Comparison of ENCODE assay signal across 10 mouse cellular contexts in genomic region chr1:89308788-89309187, GRCm38 (mm10).
DNase-seq lines count a peak whose midpoint lies in the region; ATAC-seq and TF ChIP-seq lines count a peak whose summit lies in the region.
"Had no signal": no experiment of that assay in that cellular context is flagged by ENCODE, and none has a peak within 500 bp of the region (broad histone marks: within the 10 kb centered on the region; RNA-seq: fewer than 3 reads in every experiment).

No protein-coding gene starts in this region.

- TF ChIP-seq CTCF in kidney, adult 2 months (conservative IDR thresholded peaks at IDR 0.05; ENCODE audit: insufficient read depth, insufficient read length, low read depth, low read length) = no peak

- TF ChIP-seq POLR2A in kidney, adult 2 months (IDR thresholded peaks at IDR 0.05; ENCODE audit: low read depth, low read length) = no peak

- H3K4me3 ChIP-seq in kidney, adult 2 months (ENCODE audit: insufficient read depth, low read depth, low read length) = no peak overlapping the region
- H3K4me3 ChIP-seq in kidney, embryonic 16.5 days (ENCODE audit: low read length) = no peak overlapping the region
- H3K4me3 ChIP-seq in neural tube, embryonic 14.5 days (ENCODE audit: low read depth, low read length) = no peak overlapping the region
- H3K4me3 ChIP-seq: embryonic facial prominence, embryonic 15.5 days; liver, embryonic 13.5 days had no signal

- 48% methylated on average over 13 of the region's 13 CpGs for WGBS in kidney, adult 2 months
- WGBS in kidney, embryonic 16.5 days = 62% methylated on average over 13 of the region's 13 CpGs
- WGBS in neural tube, embryonic 14.5 days = 44% methylated on average over 13 of the region's 13 CpGs

- H3K9ac ChIP-seq in kidney, embryonic 16.5 days (replicated peaks; ENCODE audit: low read length) = no peak overlapping the region
- H3K9ac ChIP-seq in neural tube, embryonic 14.5 days (replicated peaks; ENCODE audit: low read depth, low read length) = no peak overlapping the region
- H3K9ac ChIP-seq: embryonic facial prominence, embryonic 15.5 days; liver, embryonic 13.5 days had no signal

- peaks cover 6% of the 10 kb centered on the region; the same call in 1 of the 2 replicates for H3K9me3 ChIP-seq in kidney, embryonic 16.5 days (ENCODE audit: low read length)
- no peaks in the 10 kb centered on the region for H3K9me3 ChIP-seq in neural tube, embryonic 14.5 days (ENCODE audit: control insufficient read depth, low read length)
- H3K9me3 ChIP-seq: embryonic facial prominence, embryonic 15.5 days; liver, embryonic 13.5 days had no signal

- no peaks in the 10 kb centered on the region for H3K36me3 ChIP-seq in kidney, adult 2 months (ENCODE audit: control insufficient read depth, insufficient read depth, low read length)
- H3K36me3 ChIP-seq in kidney, embryonic 16.5 days (ENCODE audit: insufficient read depth, low read length) = no peaks in the 10 kb centered on the region
- H3K36me3 ChIP-seq in neural tube, embryonic 14.5 days (ENCODE audit: control insufficient read depth, insufficient read depth, low read length) = no peaks in the 10 kb centered on the region
- H3K36me3 ChIP-seq: embryonic facial prominence, embryonic 15.5 days; liver, embryonic 13.5 days had no signal

- peak; percentile 69 for DNase-seq in kidney, adult 2 months
- peak; percentile 74 for DNase-seq in brain, adult 2 months (ENCODE audit: low read depth, low spot score)
- peak; percentile 19 for DNase-seq in gastrocnemius, postnatal 14 days
- DNase-seq in kidney, postnatal 25 days = peak; percentile 65 to 72
- no peak for DNase-seq in spleen, postnatal 14 days (ENCODE audit: low spot score in 2 of 2)
- DNase-seq in thymus, postnatal 10 days (ENCODE audit: low spot score in 2 of 2) = no peak
- DNase-seq: liver, embryonic 13.5 days had no signal

- H3K27ac ChIP-seq in kidney, adult 2 months (ENCODE audit: insufficient read depth, low read depth, low read length) = no peak overlapping the region
- H3K27ac ChIP-seq in kidney, embryonic 16.5 days (ENCODE audit: low read length) = no peak overlapping the region
- H3K27ac ChIP-seq in neural tube, embryonic 14.5 days (ENCODE audit: low read depth, low read length) = no peak overlapping the region
- H3K27ac ChIP-seq: embryonic facial prominence, embryonic 15.5 days; liver, embryonic 13.5 days had no signal

- no peaks in the 10 kb centered on the region for H3K27me3 ChIP-seq in kidney, adult 2 months (replicated peaks; ENCODE audit: control insufficient read depth, insufficient read depth, low read length)
- no peaks in the 10 kb centered on the region for H3K27me3 ChIP-seq in kidney, embryonic 16.5 days (ENCODE audit: insufficient read depth, low read length)
- no peaks in the 10 kb centered on the region for H3K27me3 ChIP-seq in neural tube, embryonic 14.5 days (ENCODE audit: control insufficient read depth, insufficient read depth, low read length)
- H3K27me3 ChIP-seq: embryonic facial prominence, embryonic 15.5 days had no signal

- no peak overlapping the region for H3K4me2 ChIP-seq in kidney, embryonic 16.5 days (replicated peaks; ENCODE audit: low read depth, low read length)
- peak overlapping the region; percentile 19; the same call in 1 of the 2 replicates for H3K4me2 ChIP-seq in neural tube, embryonic 14.5 days (ENCODE audit: low read depth, low read length)
- H3K4me2 ChIP-seq: embryonic facial prominence, embryonic 15.5 days; liver, embryonic 13.5 days had no signal

- intact Hi-C loops in gastrocnemius, postnatal 14 days (cut with DNase I; ENCODE audit: low total_unique reads) = no loop called here

- H3K4me1 ChIP-seq in kidney, adult 2 months (ENCODE audit: control insufficient read depth, insufficient read depth, low read length) = no peaks in the 10 kb centered on the region
- 0 out of 2 replicates have a peak, but pooled peaks cover 3% of the 10 kb centered on the region for H3K4me1 ChIP-seq in kidney, embryonic 16.5 days (ENCODE audit: insufficient read depth, low read length)
- no peaks in the 10 kb centered on the region; the same call in 1 of the 2 replicates for H3K4me1 ChIP-seq in neural tube, embryonic 14.5 days (ENCODE audit: control insufficient read depth, insufficient read depth, low read length)
- H3K4me1 ChIP-seq: liver, embryonic 13.5 days had no signal

- ATAC-seq in kidney, embryonic 16.5 days (ENCODE audit: low FRiP score, low TSS enrichment) = no peak
- ATAC-seq in neural tube, embryonic 14.5 days (ENCODE audit: low read depth) = no peak

Comparison
In these comparisons a context has a peak if more than half of its experiments do, and no peak if none do; other contexts are left out.
1. DNase-seq: peak in kidney, adult 2 months (single experiment), brain, adult 2 months (single experiment), gastrocnemius, postnatal 14 days (single experiment) and kidney, postnatal 25 days (2 of 2); none in spleen, postnatal 14 days (0 of 2) and thymus, postnatal 10 days (0 of 2).